In genomic region chr2:4449860-4450480, GRCm38 (mm10) we compare ENCODE assay signal across 12 mouse cellular contexts.
DNase-seq lines count a peak whose midpoint lies in the region; TF ChIP-seq lines count a peak whose summit lies in the region.
"Had no signal": no experiment of that assay in that cellular context is flagged by ENCODE, and none has a peak within 500 bp of the region (broad histone marks: within the 10 kb centered on the region; RNA-seq: fewer than 3 reads in every experiment).

No protein-coding gene starts in this region.

- TF ChIP-seq CTCF in bone marrow macrophage, adult 2 months (IDR thresholded peaks at IDR 0.05; ENCODE audit: low read depth, low read length) = no peak

- peaks cover 40% of the 10 kb centered on the region for H3K4me1 ChIP-seq in bone marrow macrophage, adult 2 months (ENCODE audit: control insufficient read depth, insufficient read depth, low read length)

- H3K4me3 ChIP-seq in bone marrow macrophage, adult 2 months (ENCODE audit: insufficient read depth, low read length) = no peak overlapping the region
- H3K4me3 ChIP-seq: heart, adult 2 months had no signal

- no peak for TF ChIP-seq POLR2A in bone marrow macrophage, adult 2 months (IDR thresholded peaks at IDR 0.05; ENCODE audit: borderline replicate concordance, low read depth, low read length)

- H3K27ac ChIP-seq in bone marrow macrophage, adult 2 months (ENCODE audit: insufficient read depth, low read depth, low read length) = 0 out of 2 replicates have a peak overlapping the region, but pooled peaks have one; percentile 13
- H3K27ac ChIP-seq: heart, adult 2 months; liver, embryonic 14.5 days had no signal

- peak; percentile 31 to 38 for DNase-seq in heart, adult 9 months (ENCODE audit: low spot score in 2 of 2)
- no peak for DNase-seq in heart, postnatal 4 days
- DNase-seq in layer of hippocampus, adult 9-11 months = peak; percentile 75
- DNase-seq in layer of hippocampus, postnatal 25 days (ENCODE audit: extremely low spot score in 1 of 2, low spot score in 1 of 2) = no peak
- DNase-seq in kidney, postnatal 36 days = peak; percentile 2 to 8
- no peak for DNase-seq in cerebellum, adult 8-10 months
- no peak for DNase-seq in natural killer cell, adult 2 months (ENCODE audit: low spot score in 2 of 2)
- DNase-seq: cerebellum, adult 9-10 months; right cerebral cortex, postnatal 25 days had no signal

Comparison
In these comparisons a context has a peak if more than half of its experiments do, and no peak if none do; other contexts are left out.
1. DNase-seq: peak in heart, adult 9 months (2 of 2), layer of hippocampus, adult 9-11 months (single experiment) and kidney, postnatal 36 days (2 of 2); none in heart, postnatal 4 days (single experiment), layer of hippocampus, postnatal 25 days (0 of 2), cerebellum, adult 8-10 months (single experiment) and natural killer cell, adult 2 months (0 of 2).